Mouse (Mus musculus): ENCODE results near the gene Ppp1r15b.
A peak's percentile ranks its signal among the peaks of the same experiment; 100 is the strongest.

The Ppp1r15b gene

GRCm38 (mm10) chr1:133130638-133131560 lies at the start of gene Ppp1r15b:
Ppp1r15b (plus strand) TSS chr1:133131143.
- peak; percentile 98 for DNase-seq

DNA sequence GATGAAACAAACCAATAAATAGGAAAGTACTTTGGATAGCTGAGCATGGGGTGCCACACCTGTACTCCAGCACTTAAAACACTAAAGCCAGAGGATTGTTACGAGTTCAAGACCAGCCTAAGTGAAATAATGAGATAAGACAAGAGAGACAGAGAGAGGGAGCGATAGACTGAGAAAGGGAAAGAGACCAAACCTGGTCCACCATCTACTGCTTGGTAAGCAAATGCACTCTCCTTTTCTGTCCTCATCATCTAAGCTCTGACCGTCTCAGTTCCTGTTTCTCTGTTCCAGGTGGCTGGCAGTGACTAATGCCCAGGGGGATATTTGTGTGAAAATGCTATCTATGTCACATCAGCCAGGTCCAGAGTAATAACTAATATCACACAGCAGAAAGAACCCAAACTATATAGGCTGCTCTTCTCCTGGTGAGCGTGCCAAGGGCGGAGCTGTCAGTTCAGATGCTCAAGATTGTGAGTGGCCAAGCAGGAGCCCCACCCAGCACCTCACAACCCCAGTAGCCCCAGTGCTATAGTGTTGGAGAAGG lies 47.9 kb upstream of the Ppp1r15b start:
- no peak for DNase-seq

DNA sequence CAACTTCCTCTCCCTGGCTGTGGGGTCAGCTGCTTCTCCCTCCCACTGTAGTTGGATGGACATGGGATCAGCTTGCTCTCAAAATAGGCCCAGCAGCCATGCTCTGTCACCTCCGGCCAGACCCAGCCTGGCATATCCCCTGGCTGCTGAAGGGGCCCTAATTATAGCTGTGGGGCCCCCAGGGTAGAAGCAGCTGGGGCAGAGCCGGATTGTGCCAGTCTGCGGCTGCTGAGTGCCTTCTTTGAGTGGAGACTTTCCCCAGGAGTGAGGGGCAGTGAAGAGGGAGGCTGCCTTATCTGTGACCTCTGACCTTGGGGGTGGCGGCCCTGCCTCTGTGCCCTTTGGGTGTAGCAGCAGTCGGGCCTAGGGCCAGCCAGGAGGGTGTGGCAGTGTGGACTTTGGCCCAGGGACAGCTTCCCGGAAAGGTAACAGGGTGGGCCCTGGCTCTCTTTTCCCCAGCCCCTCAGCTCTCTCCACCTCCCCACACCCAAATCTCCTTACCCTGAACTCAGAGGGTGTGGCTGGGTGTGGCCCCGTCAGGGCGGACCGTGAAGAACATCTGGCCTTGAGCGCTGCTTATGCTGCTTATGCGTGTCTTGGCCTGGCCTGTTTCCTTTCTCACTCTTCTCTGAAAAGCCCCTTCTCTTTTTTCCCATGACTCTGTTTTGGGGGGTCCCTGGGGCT lies 46.9 kb upstream of the Ppp1r15b start:
- DNase-seq = peak; percentile 66

GRCm38 (mm10) chr1:133084708-133085416 lies 46.1 kb upstream of the Ppp1r15b start:
- DNase-seq = no peak

DNA sequence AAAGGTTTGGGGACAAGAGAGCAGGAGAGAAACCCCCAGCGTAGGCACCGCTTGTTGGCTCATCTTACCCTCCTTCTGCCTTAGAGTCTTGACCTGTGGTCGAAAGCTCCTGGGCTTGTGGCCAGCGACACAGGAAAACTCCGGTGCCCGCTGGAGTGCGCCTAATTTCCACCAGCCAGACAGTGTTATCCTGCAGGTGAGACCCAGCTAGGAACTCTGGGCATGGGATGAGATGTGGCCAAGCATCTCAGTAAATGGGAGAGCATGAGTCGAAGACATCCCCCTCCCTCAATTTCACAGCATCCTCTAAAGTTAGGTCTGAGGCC lies 45.6 kb upstream of the Ppp1r15b start:
- no peak for DNase-seq

DNA sequence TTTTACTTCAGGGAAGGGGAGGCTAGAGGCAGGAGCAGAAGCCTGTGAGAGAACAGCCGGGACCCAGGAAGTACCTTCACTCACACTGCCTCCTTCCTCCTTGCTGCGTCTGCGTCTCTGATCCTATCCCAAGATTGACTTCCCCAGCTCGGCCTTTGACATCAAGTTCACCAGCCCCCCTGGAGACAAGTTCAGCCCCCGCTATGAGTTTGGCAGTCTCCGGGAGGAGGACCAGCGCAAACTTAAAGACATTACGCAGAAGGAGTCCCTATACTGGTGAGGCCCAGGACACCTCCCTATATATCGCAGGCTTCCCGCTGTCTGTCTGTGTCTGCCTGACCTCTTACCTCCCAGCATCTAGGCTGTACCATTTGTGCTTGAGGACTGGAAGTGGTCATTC lies 44.1 kb upstream of the Ppp1r15b start:
- no peak for DNase-seq

DNA sequence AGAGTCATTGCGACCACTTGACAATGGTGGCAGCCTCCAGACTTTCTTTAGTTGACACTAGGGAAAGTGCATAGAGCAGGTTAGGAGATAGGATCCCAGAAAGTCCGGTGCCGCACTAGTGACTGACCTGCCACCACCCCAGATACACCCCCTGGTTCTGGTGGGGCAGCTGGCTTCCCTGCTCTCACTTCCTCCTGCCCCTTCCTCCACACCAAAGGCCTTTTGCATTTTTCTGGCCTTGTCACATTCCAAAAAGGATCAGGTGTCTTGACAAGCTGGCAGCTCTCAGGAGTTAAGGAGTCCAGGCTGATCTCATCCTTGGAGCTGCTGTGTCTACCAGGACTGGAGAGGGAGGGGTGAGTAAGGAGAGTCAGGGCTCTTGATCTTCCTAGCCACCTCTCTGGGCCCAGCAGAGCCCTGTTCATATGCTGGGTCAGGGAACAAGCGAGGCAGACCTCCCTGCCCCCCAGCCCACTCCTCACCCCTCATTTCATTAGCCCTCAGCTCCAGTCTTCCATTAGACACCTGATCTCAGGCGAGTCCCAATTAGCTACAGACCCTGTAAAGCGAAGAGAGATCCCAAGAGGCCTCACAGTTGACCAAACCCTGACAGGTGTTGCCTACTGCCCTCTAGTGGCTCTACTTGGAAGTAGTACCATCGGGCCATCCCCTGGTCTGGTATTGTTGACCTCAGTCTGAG lies 43.6 kb upstream of the Ppp1r15b start:
- DNase-seq = peak; percentile 83

- no peak for DNase-seq
Measured at GRCm38 (mm10) chr1:133088196-133088595, 42.7 kb upstream of the Ppp1r15b start.

- DNase-seq = no peak
Measured at GRCm38 (mm10) chr1:133089415-133089814, 41.5 kb upstream of the Ppp1r15b start.

GRCm38 (mm10) chr1:133090641-133091040 lies 40.3 kb upstream of the Ppp1r15b start:
- DNase-seq = peak; percentile 63

DNA sequence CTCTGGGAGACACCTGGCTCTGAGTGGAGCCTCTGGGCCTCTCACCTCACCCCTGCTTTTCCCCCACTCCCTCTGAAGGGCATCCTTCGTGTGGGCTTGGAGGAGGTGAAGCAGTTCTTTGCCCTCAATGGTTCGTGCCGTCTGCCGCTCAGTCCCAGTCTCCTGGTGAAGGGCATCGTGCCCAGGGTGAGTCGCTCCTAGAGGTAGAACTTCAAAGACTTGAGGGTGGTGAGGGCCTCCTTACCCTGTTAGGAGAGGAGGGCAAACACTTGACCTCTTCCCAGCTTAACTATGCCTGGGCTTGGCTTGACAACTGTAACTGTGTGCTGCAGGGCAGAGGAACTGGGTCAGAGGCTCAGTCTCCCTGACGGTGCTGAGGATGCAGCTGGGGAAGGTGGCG lies 39.5 kb upstream of the Ppp1r15b start:
- peak; percentile 64 for DNase-seq

DNA sequence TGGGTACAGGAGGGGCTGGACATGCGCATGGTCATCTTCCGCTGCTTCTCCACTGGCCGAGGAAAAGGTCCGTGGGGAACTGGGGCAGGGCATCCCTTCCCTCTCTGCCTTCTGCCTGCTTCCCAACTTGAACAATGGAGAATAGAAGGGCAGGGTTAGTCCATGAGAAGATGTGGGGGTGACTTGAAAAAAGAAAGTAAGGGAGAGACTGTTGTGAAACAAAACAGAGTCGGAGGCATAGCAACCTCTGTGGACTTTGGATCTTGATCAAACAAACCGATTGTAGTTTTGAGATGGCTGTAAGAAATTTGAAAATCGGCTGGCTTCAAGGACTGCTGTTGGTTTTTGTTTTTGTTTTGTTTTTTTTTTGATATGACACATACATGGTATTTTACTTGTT lies 37.2 kb upstream of the Ppp1r15b start:
- DNase-seq = no peak

- peak; percentile 85 for DNase-seq
Measured at GRCm38 (mm10) chr1:133100980-133101798, 29.8 kb upstream of the Ppp1r15b start.

GRCm38 (mm10) chr1:133102108-133102507 lies 28.8 kb upstream of the Ppp1r15b start:
- no peak for DNase-seq

- DNase-seq = no peak
Measured at GRCm38 (mm10) chr1:133103315-133103714, 27.6 kb upstream of the Ppp1r15b start.

GRCm38 (mm10) chr1:133103871-133104270 lies 27.1 kb upstream of the Ppp1r15b start:
- no peak for DNase-seq

GRCm38 (mm10) chr1:133116108-133116507 lies 14.8 kb upstream of the Ppp1r15b start:
- DNase-seq = no peak

- peak; percentile 24 for DNase-seq
Measured at GRCm38 (mm10) chr1:133118127-133118526, 12.8 kb upstream of the Ppp1r15b start.

GRCm38 (mm10) chr1:133118844-133119243 lies 12.1 kb upstream of the Ppp1r15b start:
- DNase-seq = no peak

DNA sequence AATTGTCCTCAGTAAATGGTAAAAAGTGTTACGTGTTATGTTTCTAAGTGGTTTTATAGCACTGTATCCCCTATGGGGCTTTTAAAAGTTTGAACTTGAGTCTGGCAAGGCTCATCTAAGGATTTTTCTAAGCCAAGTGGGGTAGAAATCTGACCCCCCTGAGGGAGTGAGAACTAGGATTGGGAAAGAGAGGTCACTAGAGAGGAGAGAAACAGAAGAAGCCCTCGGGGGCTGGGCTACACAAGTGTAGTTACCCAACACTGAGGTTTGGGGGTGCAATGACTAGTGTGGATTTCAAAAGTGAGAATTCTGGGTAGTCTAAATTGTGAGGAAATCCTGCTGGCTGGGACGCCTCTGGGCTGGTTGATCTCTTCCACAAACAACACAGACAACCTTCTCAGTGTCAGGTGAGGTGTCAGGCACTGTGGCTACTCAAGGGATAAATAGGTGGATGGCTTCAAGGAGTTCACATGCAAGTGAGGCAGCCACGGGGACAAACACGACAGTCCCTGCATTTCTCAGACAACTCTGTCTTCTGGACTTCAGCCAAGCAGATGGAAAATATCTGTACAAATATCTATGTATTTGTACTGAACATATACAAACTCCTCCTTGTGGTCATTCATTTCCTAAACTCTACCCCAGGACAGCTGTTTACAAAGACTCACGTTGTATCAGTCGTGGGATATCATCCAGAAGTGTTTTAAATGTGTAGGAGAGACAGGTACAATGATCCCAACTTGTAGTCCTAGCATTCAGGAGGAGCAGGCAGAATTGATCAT lies 10.8 kb upstream of the Ppp1r15b start:
- DNase-seq = peak; percentile 20

- DNase-seq = no peak
Measured at GRCm38 (mm10) chr1:133121246-133121645, 9.7 kb upstream of the Ppp1r15b start.

Data from lung, postnatal 14 days (tissue).